Mouse (Mus musculus): ENCODE results near the gene Cd300c2. TPM values are rescaled to one million over a fixed set of nuclear protein-coding genes. Genes with fewer than 3 reads are reported as not detected.

Gene Cd300c2
- polyA plus RNA-seq, 1 experiment from 2014 or later: 1.3 TPM

DNA sequence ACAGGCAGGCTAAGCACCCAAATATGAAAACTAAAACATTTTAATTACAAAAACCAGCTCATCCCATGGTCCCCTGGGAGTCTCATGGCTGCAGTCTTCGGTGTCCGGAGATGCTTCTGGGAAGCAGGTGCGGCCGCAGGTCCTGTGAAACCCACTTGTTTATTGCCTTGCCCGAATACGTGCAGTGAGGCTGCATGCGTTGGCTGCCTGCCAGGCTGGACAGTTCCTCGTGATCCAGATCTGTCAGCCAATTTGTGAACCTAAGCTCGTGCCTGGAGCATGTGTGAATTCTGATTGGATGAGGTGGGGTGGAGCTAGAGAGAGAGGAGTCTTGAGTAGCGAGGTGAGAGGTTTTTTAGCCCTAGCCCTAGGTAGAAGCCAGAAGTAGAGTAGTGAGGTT is 29.0 kb downstream of the Cd300c2 start:
- Histone ChIP-seq H3K4me3 (ENCODE audit: low read length) (no peak overlapping the region), H3K36me3 (ENCODE audit: control insufficient read depth, insufficient read depth, low read length) (no peaks in the 10 kb centered on the region), H3K4me1 (ENCODE audit: control insufficient read depth, insufficient read depth, low read length) (no peaks in the 10 kb centered on the region), H3K9me3 (ENCODE audit: control insufficient read depth, low read length) (peaks cover 9% of the 10 kb centered on the region; the same call in 1 of the 2 replicates), H3K4me2 (replicated peaks; ENCODE audit: low read depth, low read length) (no peak overlapping the region), H3K27me3 (ENCODE audit: control insufficient read depth, insufficient read depth, low read length) (no peaks in the 10 kb centered on the region), H3K9ac (ENCODE audit: low read depth, low read length) (no peak overlapping the region), H3K27ac (ENCODE audit: low read depth, low read length) (no peak overlapping the region)
- WGBS: 87% methylated on average over 10 of the region's 10 CpGs
- no peak for ATAC-seq (ENCODE audit: low FRiP score, low TSS enrichment)

DNA sequence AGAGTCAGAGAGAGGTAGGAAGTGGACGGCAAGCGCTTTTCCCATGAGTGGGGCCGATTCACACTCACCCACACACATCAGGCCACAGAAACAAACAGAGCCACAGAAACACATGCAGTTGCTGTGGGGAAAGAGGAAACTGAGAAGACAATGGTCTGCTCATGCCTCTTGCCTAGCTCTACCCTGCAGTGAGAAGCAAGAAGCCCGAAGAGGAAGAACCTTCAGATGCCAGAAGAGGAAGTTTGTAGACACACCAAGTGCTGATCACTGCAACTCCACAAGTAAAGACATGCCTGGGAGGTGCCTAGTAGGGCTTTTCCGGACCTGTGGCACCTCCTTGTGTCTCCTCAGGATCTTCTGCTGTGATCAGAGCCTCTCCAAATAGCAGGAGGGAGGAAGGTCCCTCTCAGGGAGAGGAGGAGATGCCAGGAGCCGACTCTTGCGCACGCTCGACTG is 32.9 kb downstream of the Cd300c2 start, which contains the start of gene Cd300c:
Gene Cd300c, minus strand, starts transcription at position 406 of the 456 bp plus-strand sequence.
- no peak for ATAC-seq (ENCODE audit: low FRiP score, low TSS enrichment)
- no peak within 1 kb of the TSS for H3K4me2 ChIP-seq (replicated peaks; ENCODE audit: low read depth, low read length)
- 66% methylated on average over 9 of the region's 9 CpGs for WGBS

DNA sequence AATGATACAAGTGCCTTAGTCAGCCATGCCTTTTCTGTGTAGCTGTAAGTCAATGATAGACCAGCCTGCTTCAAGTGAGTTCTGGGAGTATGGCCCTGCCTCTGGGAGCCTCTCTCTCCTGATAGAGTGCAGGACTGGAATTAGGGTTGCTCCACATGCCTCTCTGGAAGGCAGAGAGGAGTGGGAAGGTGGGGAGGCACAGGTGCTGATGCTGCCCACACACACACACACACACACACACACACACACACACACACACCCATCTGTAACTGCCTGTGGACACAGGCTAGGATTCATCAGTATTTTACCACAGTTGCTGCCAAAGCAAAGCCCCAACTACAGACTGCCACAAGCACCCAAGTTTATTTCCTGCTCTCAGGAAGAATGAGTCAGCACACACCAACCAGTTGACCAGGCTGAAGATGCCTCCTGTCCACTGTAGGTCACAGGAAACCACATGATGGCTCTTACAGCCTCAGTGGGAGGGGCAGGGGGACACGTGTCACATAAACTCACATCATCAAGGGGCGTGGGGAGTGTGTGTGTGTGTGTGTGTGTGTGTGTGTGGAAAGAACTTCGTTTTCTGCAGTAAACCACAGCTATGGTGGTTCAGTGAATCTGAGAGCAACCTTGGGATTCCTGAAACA is 36.4 kb downstream of the Cd300c2 start:
- no peak for ATAC-seq (ENCODE audit: low FRiP score, low TSS enrichment)
- Histone ChIP-seq H3K27me3 (ENCODE audit: control insufficient read depth, insufficient read depth, low read length) (no peaks in the 10 kb centered on the region), H3K36me3 (ENCODE audit: control insufficient read depth, insufficient read depth, low read length) (no peaks in the 10 kb centered on the region), H3K9me3 (ENCODE audit: control insufficient read depth, low read length) (no peaks in the 10 kb centered on the region), H3K4me3 (ENCODE audit: low read length) (no peak overlapping the region), H3K27ac (ENCODE audit: low read depth, low read length) (no peak overlapping the region), H3K4me1 (ENCODE audit: control insufficient read depth, insufficient read depth, low read length) (no peaks in the 10 kb centered on the region), H3K4me2 (replicated peaks; ENCODE audit: low read depth, low read length) (no peak overlapping the region), H3K9ac (ENCODE audit: low read depth, low read length) (no peak overlapping the region)
- 56% methylated on average over 3 of the region's 3 CpGs for WGBS

More for the DNA sequence above, 32.9 kb downstream of the Cd300c2 start, which contains the start of gene Cd300c:
- Histone ChIP-seq H3K27me3 (ENCODE audit: control insufficient read depth, insufficient read depth, low read length) (no peaks in the 10 kb centered on the region), H3K9ac (ENCODE audit: low read depth, low read length) (no peak within 1 kb of the TSS), H3K36me3 (ENCODE audit: control insufficient read depth, insufficient read depth, low read length) (no peaks in the 10 kb centered on the region), H3K4me3 (ENCODE audit: low read length) (no peak within 1 kb of the TSS), H3K27ac (ENCODE audit: low read depth, low read length) (no peak within 1 kb of the TSS), H3K4me1 (ENCODE audit: control insufficient read depth, insufficient read depth, low read length) (no peaks in the 10 kb centered on the region), H3K9me3 (ENCODE audit: control insufficient read depth, low read length) (peaks cover 3% of the 10 kb centered on the region; the same call in 1 of the 2 replicates)

DNA sequence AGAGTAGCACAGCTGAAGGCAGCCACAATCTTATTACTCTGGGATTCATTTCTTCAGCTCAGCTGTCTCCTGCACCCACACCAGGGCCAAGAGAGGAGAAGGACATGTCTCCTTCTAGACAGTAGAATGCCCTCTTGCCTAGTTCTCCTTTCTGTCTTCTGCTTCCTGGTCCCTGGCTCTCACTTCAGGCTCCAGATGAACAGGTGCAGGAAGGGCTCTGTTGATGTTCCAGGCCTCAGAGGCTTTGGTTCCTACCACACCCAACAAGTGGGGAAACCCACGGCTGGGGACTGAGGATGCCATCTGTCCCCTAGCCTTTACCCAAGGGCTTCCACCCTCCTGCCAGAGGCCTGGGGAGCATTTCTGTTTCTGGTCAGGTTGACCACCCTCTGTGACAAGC is 41.3 kb downstream of the Cd300c2 start:
- no peak for ATAC-seq (ENCODE audit: low FRiP score, low TSS enrichment)
- Histone ChIP-seq H3K36me3 (ENCODE audit: control insufficient read depth, insufficient read depth, low read length) (no peaks in the 10 kb centered on the region), H3K27me3 (ENCODE audit: control insufficient read depth, insufficient read depth, low read length) (no peaks in the 10 kb centered on the region), H3K4me2 (replicated peaks; ENCODE audit: low read depth, low read length) (no peak overlapping the region), H3K4me3 (ENCODE audit: low read length) (no peak overlapping the region), H3K9me3 (ENCODE audit: control insufficient read depth, low read length) (no peaks in the 10 kb centered on the region), H3K9ac (ENCODE audit: low read depth, low read length) (no peak overlapping the region), H3K4me1 (ENCODE audit: control insufficient read depth, insufficient read depth, low read length) (no peaks in the 10 kb centered on the region), H3K27ac (ENCODE audit: low read depth, low read length) (no peak overlapping the region)
- WGBS: 67% methylated on average over 1 of the region's 1 CpGs

Other genes starting within 250 kb of the Cd300c2 start
- gene Kif19a, start 236.5 kb downstream of the Cd300c2 start, polyA plus RNA-seq (2014; fragmentation: Nextera tagmentation; extraction: Ambion mirVana): 0.14 and 0.21 TPM in 2 replicates
- gene Btbd17, start 205.9 kb downstream of the Cd300c2 start, polyA plus RNA-seq (2014; fragmentation: Nextera tagmentation; extraction: Ambion mirVana): 0.77 and 1.6 TPM in 2 replicates
- 0.19 TPM in 1 of 2 replicates, not detected in the other for gene Gpr142, start 203.0 kb downstream of the Cd300c2 start, polyA plus RNA-seq (2014; fragmentation: Nextera tagmentation; extraction: Ambion mirVana)
- 49.9 and 105 TPM in 2 replicates for gene Gprc5c, start 150.7 kb downstream of the Cd300c2 start, polyA plus RNA-seq (2014; fragmentation: Nextera tagmentation; extraction: Ambion mirVana)
- gene Cd300a, start 111.8 kb downstream of the Cd300c2 start, polyA plus RNA-seq (2014; fragmentation: Nextera tagmentation; extraction: Ambion mirVana): 0.91 and 1.2 TPM in 2 replicates
- gene Cd300lb, start 67.5 kb downstream of the Cd300c2 start, polyA plus RNA-seq (2014; fragmentation: Nextera tagmentation; extraction: Ambion mirVana): 0.21 and 0.49 TPM in 2 replicates
- gene Cd300c, start 32.7 kb downstream of the Cd300c2 start, polyA plus RNA-seq (2014; fragmentation: Nextera tagmentation; extraction: Ambion mirVana): not detected in 2 replicates
- gene Cd300ld, start 12.0 kb downstream of the Cd300c2 start, polyA plus RNA-seq (2014; fragmentation: Nextera tagmentation; extraction: Ambion mirVana): 0.21 and 0.32 TPM in 2 replicates
- not detected in 2 replicates for gene Cd300ld2, start 14.3 kb upstream of the Cd300c2 start, polyA plus RNA-seq (2014; fragmentation: Nextera tagmentation; extraction: Ambion mirVana)
- gene Cd300ld4, start 25.1 kb upstream of the Cd300c2 start, polyA plus RNA-seq (2014; fragmentation: Nextera tagmentation; extraction: Ambion mirVana): not detected in 2 replicates
- not detected in 2 replicates for gene Cd300ld5, start 35.9 kb upstream of the Cd300c2 start, polyA plus RNA-seq (2014; fragmentation: Nextera tagmentation; extraction: Ambion mirVana)
- not detected in 2 replicates for gene Cd300ld3, start 46.5 kb upstream of the Cd300c2 start, polyA plus RNA-seq (2014; fragmentation: Nextera tagmentation; extraction: Ambion mirVana)
- gene Cd300e, start 60.3 kb upstream of the Cd300c2 start, polyA plus RNA-seq (2014; fragmentation: Nextera tagmentation; extraction: Ambion mirVana): not detected in 2 replicates
- gene Rab37, start 89.6 kb upstream of the Cd300c2 start, polyA plus RNA-seq (2014; fragmentation: Nextera tagmentation; extraction: Ambion mirVana): 0.96 and 1.2 TPM in 2 replicates
- gene Cd300lf, start 132.1 kb upstream of the Cd300c2 start, polyA plus RNA-seq (2014; fragmentation: Nextera tagmentation; extraction: Ambion mirVana): 0.26 TPM in 2 replicates
- 81.5 and 110 TPM in 2 replicates for gene Slc9a3r1, start 161.5 kb upstream of the Cd300c2 start, polyA plus RNA-seq (2014; fragmentation: Nextera tagmentation; extraction: Ambion mirVana)
- gene Tmem104, start 185.6 kb upstream of the Cd300c2 start, polyA plus RNA-seq (2014; fragmentation: Nextera tagmentation; extraction: Ambion mirVana): 6.3 and 10.3 TPM in 2 replicates
- gene Nat9, start 186.0 kb upstream of the Cd300c2 start, polyA plus RNA-seq (2014; fragmentation: Nextera tagmentation; extraction: Ambion mirVana): 18.2 and 18.4 TPM in 2 replicates